Mouse (Mus musculus) right cerebral cortex, adult 2 months (tissue): ENCODE results near the gene Litaf.
"Not testable (repeated sequence)": the region's sequence is repeated elsewhere in the genome, so short reads cannot be mapped to it uniquely, and the experiment has no call there.

Experiments
- DNase-seq, 2 experiments: peaks; one replicate each; pipeline ENCODE4 v3.0.0; 2021 to 2022; ENCODE audit warnings: low spot score in 2 of 2

Litaf gene

DNA sequence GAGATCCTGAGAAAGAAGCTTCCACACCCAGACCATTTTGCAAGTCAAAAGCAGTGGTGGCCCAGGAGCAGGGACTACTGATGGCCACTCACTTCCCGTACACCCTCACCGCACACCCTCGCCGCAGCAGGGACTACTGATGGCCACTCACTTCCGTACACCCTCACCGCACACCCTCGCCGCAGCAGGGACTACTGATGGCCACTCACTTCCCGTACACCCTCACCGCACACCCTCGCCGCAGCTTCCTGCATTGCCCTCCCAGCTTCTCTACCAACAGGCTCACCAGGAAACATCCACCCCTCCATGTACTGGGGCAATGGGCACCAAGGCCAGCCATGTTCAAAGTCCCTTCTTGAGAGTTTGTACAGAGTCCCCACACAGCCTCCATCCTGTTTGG, 107.7 kb downstream of the Litaf start:
- not testable (repeated sequence) for DNase-seq

DNA sequence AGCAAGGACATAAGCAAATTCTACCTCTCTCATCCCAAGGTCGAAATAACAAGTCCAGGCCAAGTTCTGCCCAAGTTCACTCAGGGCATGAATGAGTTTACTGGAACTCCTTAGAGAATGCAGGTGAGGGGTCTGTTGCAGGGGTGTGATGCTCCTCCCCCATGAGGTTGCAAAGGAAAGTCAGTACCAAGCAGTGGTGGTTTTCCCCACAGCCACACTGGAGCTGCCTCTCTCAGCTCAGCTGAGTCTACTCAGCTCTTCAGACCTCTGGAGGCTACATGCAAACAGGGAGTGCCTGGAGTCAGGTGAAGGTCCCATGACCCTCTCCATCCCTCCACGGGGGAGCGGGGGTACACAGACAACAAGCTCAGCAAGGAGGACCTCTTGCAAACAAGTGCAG, 108.2 kb downstream of the Litaf start:
- no peak for DNase-seq

DNA sequence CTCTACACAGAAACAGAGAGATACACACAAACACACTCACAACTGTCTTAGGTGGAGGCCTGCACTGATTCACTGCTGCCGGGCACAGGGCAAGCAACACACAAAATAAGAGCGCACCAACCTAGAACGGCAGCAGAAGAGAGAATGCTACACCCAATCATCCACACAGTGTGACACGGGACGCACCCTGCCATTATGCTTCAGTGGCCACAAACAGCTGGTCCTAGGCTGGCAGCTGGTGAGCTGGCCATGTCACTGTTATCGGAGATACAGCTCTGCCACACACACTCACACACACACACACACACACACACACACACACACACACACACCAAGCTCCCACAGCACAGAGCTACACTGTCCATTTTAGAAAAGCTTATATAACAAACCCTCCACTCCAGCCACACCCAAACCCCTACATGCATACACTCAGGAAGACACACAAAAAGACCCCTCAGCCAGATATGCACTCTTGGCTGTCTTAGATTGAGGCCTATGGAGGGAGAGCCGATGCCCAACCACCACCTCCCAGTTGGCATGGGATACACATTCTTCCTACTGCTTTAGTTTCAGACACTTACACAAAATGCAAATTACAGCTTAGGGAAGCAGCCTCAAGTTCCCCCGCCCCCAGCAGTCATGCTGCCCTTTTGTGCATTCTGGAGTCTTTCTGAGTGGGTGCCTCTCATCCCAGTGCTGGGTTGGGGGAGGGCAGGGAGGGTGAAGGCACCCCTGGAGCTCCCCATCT, 108.8 kb downstream of the Litaf start:
- DNase-seq, result peak; percentile 44 to 47

DNA sequence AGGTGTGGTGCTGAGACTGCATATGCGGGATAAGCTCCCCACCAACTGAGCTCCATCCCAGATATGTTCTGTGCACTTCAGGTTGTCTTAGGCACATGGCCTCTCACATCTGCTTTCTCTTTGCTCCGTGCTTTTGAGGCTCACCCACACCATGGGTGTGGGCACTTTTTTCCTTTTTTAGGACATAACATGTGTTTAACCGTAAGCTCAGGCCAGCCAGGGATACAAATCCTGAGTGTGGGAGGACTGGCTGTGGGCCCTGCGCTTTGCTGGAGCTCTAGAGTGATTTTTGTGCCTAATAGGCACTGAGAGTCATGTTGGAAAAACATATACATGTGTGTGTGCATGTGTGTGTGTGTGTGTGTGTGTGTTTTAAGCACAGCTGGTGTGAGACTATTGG, 110.9 kb downstream of the Litaf start:
- peak; percentile 45 to 61 for DNase-seq

DNA sequence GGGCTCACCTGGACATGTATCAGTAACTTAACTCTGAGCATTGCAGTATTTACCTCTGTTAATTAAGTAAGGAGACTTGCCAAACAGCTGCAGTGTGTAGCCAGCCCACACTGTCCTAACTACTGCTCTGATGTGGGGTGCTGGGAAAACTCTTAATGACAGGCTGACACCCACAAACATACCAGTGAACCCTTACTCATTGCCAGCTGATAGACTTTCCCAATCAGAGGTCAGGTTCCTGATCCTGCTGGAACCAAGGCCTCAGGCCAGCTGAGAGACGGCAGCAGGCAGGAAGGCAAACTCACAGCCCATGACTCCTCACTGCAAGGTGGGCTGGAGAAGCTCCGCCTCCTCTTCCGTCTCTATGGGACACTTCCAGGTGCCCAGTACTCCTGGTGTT, 113.1 kb downstream of the Litaf start:
- DNase-seq, result no peak

DNA sequence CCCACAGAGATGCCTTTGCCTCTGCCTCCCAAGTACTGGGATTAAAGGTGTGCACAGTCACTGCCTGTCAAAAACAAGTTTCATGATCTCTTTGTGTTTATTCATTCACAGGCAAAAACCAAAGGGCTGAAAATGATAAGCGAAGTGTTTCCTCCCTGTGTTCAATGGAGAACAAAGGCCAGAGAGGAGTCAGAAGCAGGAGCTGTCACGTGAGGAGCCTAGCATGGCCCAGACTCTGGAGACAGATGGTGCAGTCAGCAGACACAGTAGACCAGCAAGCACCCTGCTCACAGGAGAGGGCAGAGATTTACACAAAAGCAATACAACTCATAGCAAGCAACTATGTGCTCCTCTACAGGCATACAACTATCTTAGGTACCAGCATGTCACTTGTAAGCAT, 113.9 kb downstream of the Litaf start:
- no peak for DNase-seq

DNA sequence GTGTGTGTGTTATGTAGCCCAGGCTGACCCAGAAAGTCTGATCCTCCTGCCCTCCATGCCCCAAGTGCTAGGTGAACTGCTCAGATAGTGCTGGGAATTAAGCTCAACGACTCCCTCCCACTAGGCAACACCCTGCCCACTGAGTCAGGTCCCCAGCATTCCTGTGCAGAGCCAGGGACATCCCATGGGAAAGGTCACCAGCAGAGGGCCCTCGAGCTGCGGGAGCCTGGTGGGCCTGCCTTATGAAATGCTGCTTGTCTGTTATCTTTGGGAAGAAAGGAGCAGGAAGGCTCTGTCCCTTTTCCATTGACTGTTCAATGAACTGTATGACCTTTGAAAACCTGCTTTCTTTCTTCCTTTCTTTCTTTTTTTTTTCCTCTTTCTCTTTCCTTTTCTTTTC, 114.4 kb downstream of the Litaf start:
- DNase-seq, result no peak

DNA sequence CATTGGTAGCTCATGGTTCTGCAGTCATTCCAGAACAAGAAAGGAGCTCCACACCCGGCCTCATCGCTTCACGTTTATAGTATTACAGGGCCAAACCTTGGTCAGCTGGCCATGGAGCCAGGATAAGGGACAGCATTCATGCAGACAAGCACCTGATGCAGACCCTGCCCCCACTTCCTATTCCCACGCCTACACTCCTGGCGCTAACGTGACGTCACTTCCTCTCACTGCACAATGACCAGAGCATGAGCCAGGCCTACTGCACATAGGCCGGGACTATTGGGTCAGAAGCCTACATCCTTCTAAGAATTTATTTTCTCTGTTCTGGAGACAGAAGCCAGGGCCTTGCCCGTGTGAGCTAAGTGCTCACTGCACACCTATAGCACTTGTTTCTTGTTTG, 115.4 kb downstream of the Litaf start:
- DNase-seq, result no peak

DNA sequence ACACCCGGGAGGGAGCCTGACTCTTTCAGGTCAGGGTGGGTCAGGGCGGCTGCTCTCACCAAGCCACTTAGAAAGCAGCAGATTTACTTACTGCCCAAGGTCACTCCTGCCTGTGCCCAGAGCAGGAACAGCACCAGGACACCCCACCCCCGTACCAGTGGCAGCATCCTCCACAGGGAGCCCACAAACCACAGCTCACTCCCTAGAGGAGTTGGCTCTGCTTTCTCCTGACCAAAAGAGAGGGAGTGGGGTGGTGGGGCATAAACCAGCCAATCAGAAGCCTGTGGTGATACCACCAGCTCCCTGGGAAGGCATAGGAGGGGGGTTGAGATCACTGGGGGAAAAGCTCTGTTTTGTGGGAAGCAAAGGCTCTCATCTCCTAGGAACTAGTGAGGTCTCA, 118.2 kb downstream of the Litaf start:
- DNase-seq, result no peak

DNA sequence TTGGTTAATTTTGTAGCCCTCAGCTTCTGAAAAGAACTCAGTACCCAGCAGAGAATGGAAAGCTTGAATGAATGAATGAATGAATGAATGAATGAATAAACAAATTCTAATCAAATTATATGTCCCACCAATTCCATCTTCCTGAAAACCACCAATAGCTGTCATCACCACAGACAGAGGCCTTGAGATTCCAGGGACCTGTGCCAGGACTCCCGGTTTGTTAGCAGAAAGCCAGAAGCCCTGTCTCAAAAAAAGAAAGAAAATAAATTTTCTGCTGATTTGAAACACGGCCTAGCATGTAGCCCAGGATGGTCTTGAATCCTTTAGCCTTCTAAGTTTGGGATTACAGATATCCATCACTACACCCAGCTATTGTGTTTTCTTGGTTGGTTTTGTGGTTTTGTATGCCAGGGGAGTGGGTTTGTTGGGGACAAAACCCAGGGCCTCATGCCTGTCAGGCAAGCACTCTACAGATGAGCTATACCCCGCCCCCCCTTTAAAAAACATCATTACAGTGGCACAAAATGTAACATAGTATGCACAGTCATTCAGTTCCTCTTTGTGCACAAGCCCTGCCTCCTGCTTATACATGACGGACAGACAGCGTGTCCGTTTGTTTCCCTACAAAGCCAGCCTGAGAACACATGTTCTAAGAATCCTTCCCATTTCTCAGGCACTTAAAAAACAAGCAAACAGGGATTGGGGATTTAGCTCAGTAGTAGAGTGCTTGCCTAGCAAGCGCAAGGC, 120.4 kb downstream of the Litaf start:
- no peak for DNase-seq

DNA sequence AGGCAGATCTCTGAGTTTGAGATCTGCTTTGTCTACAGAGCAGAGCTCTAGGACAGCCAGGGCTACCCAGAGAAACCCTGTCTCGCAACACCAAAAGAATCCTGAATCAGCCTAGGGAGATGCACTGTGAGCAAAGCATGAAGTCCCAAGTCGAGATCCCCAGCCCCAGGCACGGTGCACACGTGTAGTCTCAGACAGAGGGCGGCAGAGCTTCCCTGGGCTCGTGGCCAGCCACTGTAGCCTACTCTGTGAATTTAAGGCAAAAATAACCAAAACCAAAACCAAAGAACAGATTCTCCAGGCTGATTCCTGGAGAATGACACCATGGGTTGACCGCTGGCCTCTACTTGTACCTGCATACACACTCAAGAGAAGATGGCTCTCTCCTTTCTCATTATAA, 121.4 kb downstream of the Litaf start:
- no peak for DNase-seq

DNA sequence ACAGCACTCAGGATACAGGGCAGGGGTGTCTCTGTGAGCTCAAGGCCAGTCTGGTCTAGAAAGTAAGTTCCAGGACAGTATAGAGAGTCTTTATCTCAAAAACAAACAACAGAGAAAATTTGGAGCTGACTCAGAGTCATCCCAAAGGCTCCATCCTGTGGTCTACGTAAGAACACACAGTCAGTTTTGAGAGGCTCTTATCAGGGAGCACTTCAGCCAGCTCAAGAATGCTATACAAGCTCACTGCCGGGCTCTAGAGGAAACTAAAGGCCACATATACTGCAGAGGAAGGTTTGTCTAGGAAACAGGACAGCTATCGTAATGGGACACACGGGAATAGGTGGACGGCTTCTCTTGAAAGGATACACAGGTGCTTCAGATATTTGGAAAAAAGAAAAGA, 122.7 kb downstream of the Litaf start:
- DNase-seq, result no peak

DNA sequence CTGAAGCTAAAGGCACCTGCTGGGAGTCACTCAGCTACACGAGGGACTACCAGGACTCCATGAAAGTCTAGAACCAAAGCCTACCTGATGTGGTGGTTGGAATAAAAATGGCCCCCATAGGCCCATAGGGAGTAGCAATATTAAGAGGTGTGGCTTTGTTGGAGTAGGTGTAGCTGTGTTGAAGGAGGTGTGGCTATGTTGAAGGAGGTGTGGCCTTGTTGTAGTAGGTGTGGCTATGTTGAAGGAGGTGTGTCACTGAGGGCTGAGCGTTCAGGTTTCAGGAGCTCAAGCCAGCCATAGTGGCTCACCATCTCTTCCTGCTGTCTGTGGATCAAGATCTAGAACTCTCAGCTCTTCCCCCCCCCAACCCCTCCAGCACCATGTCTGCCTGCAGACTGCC, 125.3 kb downstream of the Litaf start:
- DNase-seq, result no peak

DNA sequence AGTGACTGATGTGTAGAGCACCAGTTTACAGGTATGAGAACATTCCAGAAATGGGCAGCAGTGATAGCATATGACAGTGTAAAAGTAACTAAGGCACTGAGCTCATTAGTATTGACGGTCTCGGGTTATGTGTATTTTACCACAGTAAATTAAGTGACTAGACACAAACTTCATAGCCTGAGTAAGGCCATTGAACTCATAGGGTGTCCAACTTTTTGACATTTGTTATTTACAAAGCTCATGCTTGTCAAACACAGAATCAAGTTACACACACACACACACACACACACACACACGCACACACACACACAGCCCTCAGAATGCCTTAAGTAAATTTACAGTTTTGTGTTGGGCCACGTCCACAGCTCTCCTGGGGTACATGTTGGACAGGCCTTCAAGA, 126.0 kb downstream of the Litaf start:
- no peak for DNase-seq

DNA sequence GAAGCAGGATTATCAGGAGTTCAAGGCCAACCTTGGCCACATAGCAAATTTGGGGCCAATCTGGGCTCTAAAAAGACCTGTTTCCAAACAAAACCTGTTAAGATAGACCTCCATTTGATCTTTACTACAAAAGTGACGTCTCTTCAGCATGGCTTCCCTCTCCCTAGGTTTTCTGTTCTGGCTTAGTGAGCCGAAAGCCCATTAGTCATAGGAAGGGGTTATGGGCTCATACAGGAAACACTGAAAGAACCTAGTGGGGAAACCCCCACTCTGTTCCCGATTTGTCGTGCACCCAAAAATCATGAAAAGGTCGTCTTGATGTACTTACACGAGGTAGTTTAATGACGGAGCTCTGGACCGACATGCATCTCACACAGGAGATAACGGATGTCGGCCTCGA, 128.5 kb downstream of the Litaf start:
- DNase-seq, result no peak

DNA sequence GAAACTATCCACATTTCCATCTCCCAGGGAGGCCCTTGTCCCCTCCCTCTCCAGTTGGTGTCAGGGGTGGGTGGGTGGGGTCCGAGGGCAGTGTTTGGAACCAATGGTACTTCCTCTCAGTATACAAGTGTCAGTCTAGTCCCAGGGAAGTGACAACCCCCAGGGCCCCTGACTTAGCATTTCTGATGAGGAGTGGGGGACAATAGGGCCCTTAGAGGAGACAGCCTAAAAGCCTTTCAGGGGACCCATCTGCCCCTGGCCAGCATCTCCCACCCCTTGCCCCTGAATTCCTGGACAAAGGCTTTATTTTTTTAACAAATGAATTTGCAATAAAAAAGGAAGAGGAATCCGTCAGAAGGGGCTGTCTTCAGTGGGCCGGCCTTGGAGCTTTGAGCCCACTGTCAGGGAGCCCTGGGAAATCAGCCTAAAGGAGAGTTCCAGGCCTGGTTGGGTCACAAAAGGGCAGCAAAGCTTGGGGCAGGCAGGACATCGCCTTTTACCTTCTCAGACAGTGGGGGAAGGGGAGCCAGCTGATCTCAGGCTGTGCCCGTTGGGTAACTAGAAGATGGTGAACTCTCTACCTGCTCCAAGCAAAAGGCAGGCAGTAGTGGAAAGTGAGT, 129.1 kb downstream of the Litaf start:
- DNase-seq, result no peak

DNA sequence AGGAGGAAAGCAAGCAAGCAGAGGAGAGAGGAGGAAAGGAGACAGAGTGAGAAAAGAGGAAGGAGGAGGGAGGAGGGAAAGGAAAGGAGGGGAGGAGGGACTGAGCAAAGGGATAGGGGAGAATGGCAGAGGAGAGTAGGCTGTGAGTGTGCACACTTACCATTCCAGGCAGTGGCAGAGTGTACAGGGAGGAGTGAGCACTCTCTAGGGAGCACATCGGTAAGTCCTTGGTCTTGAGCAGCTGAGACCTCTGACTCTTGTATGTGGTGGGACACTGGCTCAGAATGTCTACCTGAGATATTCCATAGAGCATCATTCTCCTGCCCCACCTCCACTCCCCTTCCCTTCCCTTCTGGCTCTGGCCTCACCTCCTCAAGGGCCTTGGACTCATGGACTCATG, 131.9 kb downstream of the Litaf start:
- DNase-seq, result no peak

DNA sequence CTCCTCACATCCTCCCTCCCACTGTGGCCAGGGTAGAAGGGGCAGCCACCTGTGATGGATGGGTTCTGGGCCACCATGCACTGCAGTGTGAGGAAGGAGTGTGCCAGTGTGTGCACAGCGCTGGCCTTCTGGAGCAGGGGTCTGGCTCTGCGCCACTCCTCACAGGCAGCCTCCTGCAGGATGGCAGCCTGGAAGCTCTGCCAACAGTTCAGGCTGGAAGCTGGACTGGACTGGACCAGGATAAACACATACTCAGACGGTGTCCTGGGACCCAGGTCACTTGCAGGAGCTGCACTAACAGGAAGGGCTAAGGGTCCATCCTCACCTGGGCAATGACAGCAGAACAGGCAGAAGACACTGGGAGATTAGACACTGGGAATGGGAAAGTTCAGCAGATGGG, 132.6 kb downstream of the Litaf start:
- no peak for DNase-seq

DNA sequence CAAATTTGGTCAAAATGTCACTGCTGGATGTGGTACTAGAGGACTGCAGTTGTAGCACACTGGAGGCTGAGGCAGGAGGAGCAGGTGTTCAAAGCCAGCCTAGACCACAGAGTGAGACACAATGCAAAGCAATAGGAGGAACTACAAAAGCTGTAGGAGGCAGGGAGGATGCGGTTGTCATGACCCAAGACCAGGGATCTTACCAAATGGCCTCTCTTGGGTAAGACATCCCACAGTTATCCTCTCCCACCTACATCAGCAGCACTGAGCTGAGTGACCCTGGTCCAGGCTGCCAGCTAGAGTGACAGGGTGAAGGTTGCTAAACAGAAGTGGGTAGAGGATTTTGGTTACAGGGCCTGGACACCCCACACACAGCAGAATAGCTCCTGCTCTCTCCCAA, 138.9 kb downstream of the Litaf start:
- no peak for DNase-seq

DNA sequence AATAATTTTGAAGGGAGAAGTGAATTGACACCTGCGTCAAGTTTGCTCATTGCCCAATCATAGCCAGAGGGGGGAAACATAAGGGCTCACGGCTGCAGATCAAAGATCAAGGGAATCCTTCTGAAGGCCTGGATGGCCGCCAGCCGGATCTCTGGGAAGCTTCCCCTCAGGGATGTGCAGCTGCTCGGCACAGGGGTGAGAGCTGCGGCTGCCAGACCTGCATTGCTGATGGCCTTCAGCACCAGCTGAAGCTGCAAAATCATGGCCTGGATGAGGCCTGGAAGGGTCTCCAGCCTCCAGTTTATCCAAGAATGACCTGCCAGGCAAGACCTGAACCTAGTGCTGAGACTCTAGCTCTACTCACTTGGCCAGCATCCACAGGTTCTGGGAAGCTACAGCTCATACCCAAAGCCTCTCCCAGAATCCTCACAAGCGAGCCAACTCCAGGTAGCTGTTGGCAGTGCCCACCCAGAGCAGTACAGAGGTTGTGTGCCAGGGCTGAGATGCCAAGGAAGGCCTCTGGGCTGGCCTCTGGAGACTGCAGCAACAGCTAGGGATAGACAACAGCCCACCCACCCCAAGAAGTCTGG, 140.3 kb downstream of the Litaf start:
- no peak for DNase-seq

DNA sequence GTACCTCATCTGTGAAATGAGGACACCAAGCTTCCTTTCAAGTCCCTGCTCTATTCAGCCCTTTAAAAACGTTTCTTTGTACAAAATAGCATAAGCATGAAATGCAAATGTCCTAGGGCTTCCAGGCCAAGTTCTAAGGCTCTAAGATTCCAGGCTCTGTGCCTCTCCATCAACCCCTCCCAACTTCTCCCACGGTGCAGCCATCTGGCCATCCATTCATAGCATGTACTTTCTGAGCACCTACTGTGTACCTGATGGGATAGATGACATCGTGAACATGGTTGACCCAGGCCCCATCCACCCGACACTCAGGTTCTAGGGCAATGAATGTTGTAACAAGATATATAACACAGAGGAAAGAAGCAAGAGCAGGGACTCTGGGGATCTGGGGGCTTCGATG, 142.4 kb downstream of the Litaf start:
- no peak for DNase-seq

DNA sequence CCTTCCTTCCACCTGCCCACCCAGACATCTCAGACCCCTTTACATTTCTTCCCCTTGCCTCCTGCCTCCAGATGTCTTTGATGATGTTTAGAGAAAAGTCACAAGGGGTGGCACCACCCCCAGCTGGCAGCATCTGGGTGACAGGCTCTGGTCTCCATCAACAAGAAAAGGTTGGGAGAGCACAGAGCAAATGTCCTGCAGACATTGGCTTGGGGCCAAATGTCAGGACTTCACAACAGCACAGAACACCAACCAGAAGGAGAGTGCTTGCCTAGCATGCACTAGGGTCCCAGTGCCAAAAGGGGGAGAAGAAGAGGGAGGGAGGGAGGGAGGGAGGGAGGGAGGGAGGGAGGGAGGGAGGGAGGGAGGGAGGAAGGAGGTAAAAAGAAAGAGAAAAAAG, 146.1 kb downstream of the Litaf start:
- no peak for DNase-seq

DNA sequence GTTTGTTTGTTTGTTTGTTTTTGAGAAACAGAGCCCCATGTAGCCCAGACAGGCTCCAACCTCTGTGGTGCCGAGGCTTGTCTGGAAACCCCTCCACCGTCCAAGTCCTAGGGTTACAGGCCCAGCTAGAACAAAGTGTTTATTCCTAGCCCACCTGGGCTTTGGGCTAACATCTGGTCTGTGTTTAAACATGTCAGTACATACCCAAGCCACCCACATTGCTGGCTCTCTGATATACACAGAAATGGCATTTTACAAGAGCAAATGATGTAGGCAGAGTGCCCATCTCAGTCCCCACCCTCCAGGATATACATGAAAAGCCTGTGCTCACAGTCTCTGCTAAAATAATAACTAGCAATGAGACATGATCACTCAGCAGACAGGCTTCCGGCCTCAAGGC, 149.7 kb downstream of the Litaf start:
- DNase-seq, result no peak
